Mouse (Mus musculus) heart, postnatal 0 days (tissue): ENCODE data around the gene Klc3. TPM values are rescaled to one million over a fixed set of nuclear protein-coding genes. Genes with fewer than 3 reads are reported as not detected.
A peak's percentile ranks its signal among the peaks of the same experiment; 100 is the strongest.

Source experiments
- ATAC-seq: fragments of 200-750 bp; cut with Nextera tagmentation; 2 replicates; pipeline ENCODE4 v1.8.0; 2017; ENCODE audit warnings: low read depth, moderate number of reproducible peaks, moderate library complexity; ENCODE audit not compliant: insufficient read depth
- DNase-seq: peaks from one replicate; pipeline ENCODE4 v3.0.0-alpha.2; 2016; ENCODE audit warnings: low spot score
- H3K27ac ChIP-seq: fragments of 300-500 bp; sonication (generic); 2 replicates; pipeline ENCODE4 v1.5.1; 2014; ENCODE audit warnings: low read depth, mild to moderate bottlenecking
- H3K27me3 ChIP-seq: fragments of 300-500 bp; sonication (generic); 2 replicates; pipeline ENCODE4 v1.6.1; 2014; ENCODE audit warnings: low read length, mixed read lengths; ENCODE audit not compliant: control insufficient read depth, insufficient read depth
- H3K36me3 ChIP-seq: fragments of 300-500 bp; sonication (generic); replicated peaks from 2 replicates; pipeline ENCODE4 v1.6.1; 2014; ENCODE audit warnings: low read length, mixed read lengths; ENCODE audit not compliant: control insufficient read depth, insufficient read depth
- H3K4me1 ChIP-seq: fragments of 300-500 bp; sonication (generic); 2 replicates; pipeline ENCODE4 v1.6.1; 2014; ENCODE audit warnings: antibody characterized with exemption; ENCODE audit not compliant: control insufficient read depth, insufficient read depth
- H3K4me2 ChIP-seq: fragments of 300-500 bp; sonication (generic); 2 replicates; pipeline ENCODE4 v1.6.1; 2014; ENCODE audit warnings: low read depth, mild to moderate bottlenecking, low read length, moderate library complexity
- H3K4me3 ChIP-seq: fragments of 300-500 bp; sonication (generic); 2 replicates; pipeline ENCODE4 v1.5.1; 2014; ENCODE audit warnings: low read depth, low read length
- H3K9ac ChIP-seq: fragments of 300-500 bp; sonication (generic); replicated peaks from 2 replicates; pipeline ENCODE4 v1.6.1; 2014; ENCODE audit warnings: low read depth, low read length, mixed read lengths
- H3K9me3 ChIP-seq: fragments of 300-500 bp; sonication (generic); replicated peaks from 2 replicates; pipeline ENCODE4 v1.6.1; 2016; ENCODE audit warnings: low read length; ENCODE audit not compliant: control insufficient read depth
- CTCF ChIP-seq: IDR thresholded peaks from 2 replicates; pipeline ENCODE4 v1.5.1; 2016; ENCODE audit warnings: antibody characterized with exemption, control low read depth, low read depth
- EP300 ChIP-seq: IDR thresholded peaks from 2 replicates; pipeline ENCODE4 v1.6.1; 2016; ENCODE audit warnings: antibody characterized with exemption, low read depth
- WGBS: fragments of 180-500 bp; shearing (Covaris S2); extraction: QIAGEN DNeasy Blood & Tissue Kit; methylation state at CpG from one replicate; pipeline ENCODE4 v1.1.7; 2014; 5-methylcytosine and 5-hydroxymethylcytosine counted together
- microRNA counts: library from miRNA; unstranded; fragments of <30 nt; microRNA quantifications from one replicate; lab custom pipeline; 2015
- microRNA-seq: library from miRNA; unstranded; fragments of <30 nt; microRNA quantifications from one replicate; pipeline ENCODE4, GENCODE M21; 2016
- polyA plus RNA-seq: library from polyadenylated mRNA; unstranded; fragments of >200 nt; fragmentation: Nextera tagmentation; extraction: Ambion mirVana; gene quantifications from 2 replicates; pipeline ENCODE4 v1.2.1, GENCODE M21; 2015
- total RNA-seq: library from RNA; depleted of rRNA; stranded (reverse); fragments of >200 nt; gene quantifications from 2 replicates; pipeline ENCODE4 v1.2.3, GENCODE M21; 2014; ENCODE audit warnings: low replicate concordance; rRNA removed

Klc3 gene
- total and polyA plus RNA-seq, 2 experiments from 2014 or later = 0.72 TPM; not detected in 1

DNA sequence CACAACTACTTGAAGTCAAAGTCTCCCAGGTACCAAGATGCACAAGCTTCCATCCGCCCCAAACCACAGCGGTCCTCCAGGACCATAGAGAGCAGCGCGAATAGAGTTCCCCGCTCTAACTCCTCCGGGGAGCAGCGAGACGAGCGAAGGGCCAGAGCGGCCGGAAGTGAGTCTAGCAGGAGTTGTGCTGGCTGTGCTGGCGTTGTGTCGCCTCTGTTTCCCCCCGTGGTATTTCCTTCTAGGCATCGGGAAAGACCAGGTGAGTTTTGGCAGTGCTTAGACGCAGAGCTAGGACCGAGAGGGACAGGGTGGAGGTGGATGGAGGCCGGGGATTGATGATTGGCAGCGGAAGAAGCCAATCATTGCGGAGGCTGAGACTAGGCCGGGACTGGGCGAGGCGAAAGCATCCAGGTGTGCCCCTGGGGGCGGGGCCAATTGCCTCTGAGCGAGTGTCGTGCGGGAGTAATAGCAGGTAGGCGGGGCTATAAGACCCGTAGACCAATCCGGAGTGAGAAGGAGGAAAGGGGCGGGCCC is 58.9 kb downstream of the Klc3 start:
- ATAC-seq = peak; percentile 74
- H3K9me3 ChIP-seq = no peaks in the 10 kb centered on the region
- peaks cover 17% of the 10 kb centered on the region for H3K36me3 ChIP-seq
- under 1% methylated on average over 31 of the region's 31 CpGs for WGBS
- DNase-seq = peak; percentile 89
- H3K9ac ChIP-seq = peak overlapping the region; percentile 53
- H3K4me2 ChIP-seq = peak overlapping the region; percentile 65
- TF ChIP-seq CTCF (no peak), EP300 (0 out of 2 replicates have a peak, but pooled peaks have one; percentile 22)
- peak overlapping the region; percentile 70 for H3K27ac ChIP-seq
- no peaks in the 10 kb centered on the region for H3K27me3 ChIP-seq
- peak overlapping the region; percentile 75 for H3K4me3 ChIP-seq
- H3K4me1 ChIP-seq = peaks cover 19% of the 10 kb centered on the region

MicroRNAs within 50 kb of the gene (microRNA counts, 519-probe panel; counts per million panel counts)
- microRNA mmu-miR-343 (lab: Ali Mortazavi, UCI) = not detected

Small RNA genes lying within 50 kb of the gene (microRNA-seq; reads per million reads assigned to microRNA genes)
- not detected for gene Mir343

Other genes starting within 250 kb of the Klc3 start
- 24.9 and 27.6 TPM in 2 replicates for gene Gipr, start 238.0 kb downstream of the Klc3 start, total RNA-seq
- 5.4 and 7.0 TPM in 2 replicates for gene Gipr, start 238.0 kb downstream of the Klc3 start, polyA plus RNA-seq
- 34.8 and 58.9 TPM in 2 replicates for gene Eml2, start 227.7 kb downstream of the Klc3 start, total RNA-seq
- gene Eml2, start 227.7 kb downstream of the Klc3 start, polyA plus RNA-seq = 23.7 and 26.8 TPM in 2 replicates
- gene Gpr4, start 191.6 kb downstream of the Klc3 start, total RNA-seq = 3.5 and 10.6 TPM in 2 replicates
- 3.6 TPM in 2 replicates for gene Gpr4, start 191.6 kb downstream of the Klc3 start, polyA plus RNA-seq
- gene Opa3, start 175.8 kb downstream of the Klc3 start, total RNA-seq = 52.9 and 56.4 TPM in 2 replicates
- gene Opa3, start 175.8 kb downstream of the Klc3 start, polyA plus RNA-seq = 37.6 and 40.5 TPM in 2 replicates
- 115 and 127 TPM in 2 replicates for gene Vasp, start 132.3 kb downstream of the Klc3 start, total RNA-seq
- gene Vasp, start 132.3 kb downstream of the Klc3 start, polyA plus RNA-seq = 67.7 and 72.2 TPM in 2 replicates
- not detected in 2 replicates for gene Ppm1n, start 124.0 kb downstream of the Klc3 start, total RNA-seq
- gene Ppm1n, start 124.0 kb downstream of the Klc3 start, polyA plus RNA-seq = 0.47 and 0.56 TPM in 2 replicates
- 80.7 and 108 TPM in 2 replicates for gene Rtn2, start 121.5 kb downstream of the Klc3 start, total RNA-seq
- 51.7 and 53.6 TPM in 2 replicates for gene Rtn2, start 121.5 kb downstream of the Klc3 start, polyA plus RNA-seq
- 0.39 and 0.80 TPM in 2 replicates for gene Fosb, start 94.1 kb downstream of the Klc3 start, total RNA-seq
- 0.05 and 0.10 TPM in 2 replicates for gene Fosb, start 94.1 kb downstream of the Klc3 start, polyA plus RNA-seq
- gene Ercc1, start 59.3 kb downstream of the Klc3 start, total RNA-seq = 26.2 and 40.5 TPM in 2 replicates
- 55.2 and 61.0 TPM in 2 replicates for gene Ercc1, start 59.3 kb downstream of the Klc3 start, polyA plus RNA-seq
- gene Cd3eap, start 44.6 kb downstream of the Klc3 start, total RNA-seq = 1.9 and 3.2 TPM in 2 replicates
- 11.1 and 11.7 TPM in 2 replicates for gene Cd3eap, start 44.6 kb downstream of the Klc3 start, polyA plus RNA-seq
- gene Ppp1r13l, start 44.4 kb downstream of the Klc3 start, total RNA-seq = 11.8 and 13.5 TPM in 2 replicates
- 12.0 and 14.0 TPM in 2 replicates for gene Ppp1r13l, start 44.4 kb downstream of the Klc3 start, polyA plus RNA-seq
- gene Ercc2, start 22.1 kb downstream of the Klc3 start, total RNA-seq = 20.4 and 30.8 TPM in 2 replicates
- 4.9 and 6.0 TPM in 2 replicates for gene Ercc2, start 22.1 kb downstream of the Klc3 start, polyA plus RNA-seq
- gene Ckm, start 672 bp upstream of the Klc3 start, total RNA-seq = 4,715 and 5,632 TPM in 2 replicates
- gene Ckm, start 672 bp upstream of the Klc3 start, polyA plus RNA-seq = 4,516 and 4,665 TPM in 2 replicates
- gene Mark4, start 54.7 kb upstream of the Klc3 start, total RNA-seq = 16.0 and 26.4 TPM in 2 replicates
- gene Mark4, start 54.7 kb upstream of the Klc3 start, polyA plus RNA-seq = 5.5 and 5.6 TPM in 2 replicates
- 1.9 and 3.5 TPM in 2 replicates for gene Exoc3l2, start 59.2 kb upstream of the Klc3 start, total RNA-seq
- gene Exoc3l2, start 59.2 kb upstream of the Klc3 start, polyA plus RNA-seq = 0.49 and 0.62 TPM in 2 replicates
- gene Bloc1s3, start 104.3 kb upstream of the Klc3 start, total RNA-seq = 9.3 and 11.9 TPM in 2 replicates
- gene Bloc1s3, start 104.3 kb upstream of the Klc3 start, polyA plus RNA-seq = 1.2 TPM in 2 replicates
- gene Trappc6a, start 104.3 kb upstream of the Klc3 start, total RNA-seq = 65.1 and 84.9 TPM in 2 replicates
- 79.5 and 83.3 TPM in 2 replicates for gene Trappc6a, start 104.3 kb upstream of the Klc3 start, polyA plus RNA-seq
- gene Nkpd1, start 113.7 kb upstream of the Klc3 start, total RNA-seq = not detected in 2 replicates
- not detected in 2 replicates for gene Nkpd1, start 113.7 kb upstream of the Klc3 start, polyA plus RNA-seq
- gene Ppp1r37, start 159.0 kb upstream of the Klc3 start, total RNA-seq = 40.6 and 53.3 TPM in 2 replicates
- gene Ppp1r37, start 159.0 kb upstream of the Klc3 start, polyA plus RNA-seq = 11.4 and 12.6 TPM in 2 replicates
- gene Zfp296, start 173.2 kb upstream of the Klc3 start, total RNA-seq = 0.12 and 3.6 TPM in 2 replicates
- gene Zfp296, start 173.2 kb upstream of the Klc3 start, polyA plus RNA-seq = 0.12 and 0.15 TPM in 2 replicates
- 63.2 and 67.3 TPM in 2 replicates for gene Gemin7, start 173.5 kb upstream of the Klc3 start, total RNA-seq
- 114 and 115 TPM in 2 replicates for gene Gemin7, start 173.5 kb upstream of the Klc3 start, polyA plus RNA-seq
- gene Clasrp, start 200.4 kb upstream of the Klc3 start, total RNA-seq = 18.9 and 75.2 TPM in 2 replicates
- 13.4 and 17.5 TPM in 2 replicates for gene Clasrp, start 200.4 kb upstream of the Klc3 start, polyA plus RNA-seq
- gene Relb, start 225.3 kb upstream of the Klc3 start, total RNA-seq = 9.0 and 11.7 TPM in 2 replicates
- gene Relb, start 225.3 kb upstream of the Klc3 start, polyA plus RNA-seq = 6.5 and 7.2 TPM in 2 replicates